Mouse (Mus musculus) G1E (cell line): Measurements from ENCODE around the gene Sema3a.

Source experiments
- CTCF ChIP-seq: IDR thresholded peaks from 2 replicates; pipeline ENCODE4 v1.5.1; 2012; ENCODE audit warnings: low read depth, low read length, inconsistent platforms, mixed read lengths
- GATA1 ChIP-seq: IDR thresholded peaks from 2 replicates; pipeline ENCODE4 v1.6.1; 2012; ENCODE audit warnings: borderline replicate concordance, low read length, inconsistent platforms, mixed read lengths
- GATA2 ChIP-seq: IDR thresholded peaks from 2 replicates; pipeline ENCODE4 v1.6.1; 2012; ENCODE audit warnings: low read depth, low read length, inconsistent platforms, borderline replicate concordance
- POLR2AphosphoS5 ChIP-seq: IDR thresholded peaks from 2 replicates; pipeline ENCODE4 v1.6.1; 2012; ENCODE audit warnings: low read depth, low read length, inconsistent platforms; ENCODE audit not compliant: insufficient replicate concordance
- TAL1 ChIP-seq: conservative IDR thresholded peaks from 2 replicates; pipeline ENCODE4 v1.6.1; 2012; ENCODE audit warnings: low read depth, low read length, inconsistent platforms, mixed read lengths

- TF ChIP-seq CTCF (no peak), GATA1 (no peak), TAL1 (no peak), POLR2AphosphoS5 (no peak), GATA2 (no peak)
These were observed 344.2 kb downstream of the Sema3a start for GRCm38 (mm10) chr5:13469401-13469800.
